Mouse (Mus musculus): ENCODE data around the gene Sergef. TPM values are rescaled to one million over a fixed set of nuclear protein-coding genes. Genes with fewer than 3 reads are reported as not detected.
A peak's percentile ranks its signal among the peaks of the same experiment; 100 is the strongest.
"Not testable (repeated sequence)": the region's sequence is repeated elsewhere in the genome, so short reads cannot be mapped to it uniquely, and the experiment has no call there.

Gene Sergef
- total RNA-seq, 2 experiments from 2014 or later, result 47.3 to 54.1 TPM

GRCm38 (mm10) chr7:46586621-46587216 is 52.9 kb downstream of the Sergef start:
- DNase-seq (ENCODE audit: low spot score in 2 of 2), result no peak
- no peak for TF ChIP-seq CTCF (conservative IDR thresholded peaks at IDR 0.05)
- Histone ChIP-seq H3K4me3 (no peak overlapping the region), H3K27ac (peak overlapping the region; percentile 54)

DNA sequence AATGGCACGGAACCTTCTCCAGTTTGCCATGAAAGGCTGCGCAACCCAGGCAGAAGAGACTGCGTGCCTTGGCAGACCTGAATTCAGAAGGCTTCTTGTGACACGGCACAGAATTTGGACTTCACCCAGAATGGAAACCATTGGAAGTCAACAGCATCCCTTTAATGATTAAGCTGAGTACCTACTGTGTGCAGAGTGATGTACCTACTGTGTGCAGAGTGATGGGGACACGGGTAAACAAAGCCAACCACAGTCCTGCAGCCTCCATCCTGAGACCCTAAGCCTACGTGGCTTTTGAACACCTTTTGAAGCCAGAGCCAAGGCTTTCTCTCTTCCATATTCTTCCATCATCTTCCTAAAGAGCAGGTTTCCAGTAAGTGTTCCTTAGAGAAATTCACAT is 56.9 kb downstream of the Sergef start:
- no peak overlapping the region for H3K27ac ChIP-seq
- no peak overlapping the region for H3K4me3 ChIP-seq
- TF ChIP-seq CTCF (conservative IDR thresholded peaks at IDR 0.05), result no peak
- DNase-seq (ENCODE audit: low spot score in 2 of 2), result no peak

DNA sequence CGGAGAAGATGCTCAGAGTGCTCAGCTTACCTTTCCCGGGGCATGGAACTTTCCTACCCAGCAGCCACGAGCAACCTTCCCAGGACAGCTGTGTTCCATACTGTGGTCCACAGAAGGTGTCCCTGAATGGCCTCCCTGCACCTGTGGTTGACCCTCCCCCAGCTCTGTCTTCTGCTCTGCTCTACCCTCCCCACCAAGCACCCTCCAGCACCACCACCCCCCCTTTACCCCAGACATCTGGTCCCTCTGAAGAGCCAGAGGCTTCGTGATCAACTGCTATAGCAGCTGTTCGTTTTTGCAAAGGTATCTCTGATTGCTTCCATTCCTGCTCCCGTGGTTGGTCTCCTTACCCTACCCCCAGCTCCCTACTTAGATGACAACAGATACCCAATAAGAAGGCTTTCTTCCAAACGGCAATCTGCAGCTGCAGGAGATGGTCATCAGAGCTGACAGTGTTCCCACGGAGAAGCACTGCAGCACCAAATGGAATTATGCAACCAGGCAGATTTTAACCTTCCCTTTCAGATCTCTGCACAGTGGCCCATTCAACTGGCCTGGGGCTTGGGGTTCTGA is 58.2 kb downstream of the Sergef start:
- peak overlapping the region; percentile 53; the same call in 1 of the 2 replicates for H3K27ac ChIP-seq
- DNase-seq (ENCODE audit: low spot score in 2 of 2), result peak in 1 of 2 experiments; percentile 24
- no peak overlapping the region for H3K4me3 ChIP-seq
- no peak for TF ChIP-seq CTCF (conservative IDR thresholded peaks at IDR 0.05)

- H3K4me3 ChIP-seq, result no peak overlapping the region
- no peak overlapping the region for H3K27ac ChIP-seq
- DNase-seq (ENCODE audit: low spot score in 2 of 2), result no peak
- TF ChIP-seq CTCF (conservative IDR thresholded peaks at IDR 0.05), result no peak
Observed at GRCm38 (mm10) chr7:46578091-46578490, 61.5 kb downstream of the Sergef start.

GRCm38 (mm10) chr7:46575897-46576296 is 63.7 kb downstream of the Sergef start:
- no peak overlapping the region for H3K27ac ChIP-seq
- H3K4me3 ChIP-seq, result no peak overlapping the region
- no peak for TF ChIP-seq CTCF (conservative IDR thresholded peaks at IDR 0.05)
- no peak for DNase-seq (ENCODE audit: low spot score in 2 of 2)

GRCm38 (mm10) chr7:46572803-46573594 is 66.6 kb downstream of the Sergef start:
- TF ChIP-seq CTCF (conservative IDR thresholded peaks at IDR 0.05), result no peak
- no peak for DNase-seq (ENCODE audit: low spot score in 2 of 2)
- H3K4me3 ChIP-seq, result no peak overlapping the region
- no peak overlapping the region for H3K27ac ChIP-seq

DNA sequence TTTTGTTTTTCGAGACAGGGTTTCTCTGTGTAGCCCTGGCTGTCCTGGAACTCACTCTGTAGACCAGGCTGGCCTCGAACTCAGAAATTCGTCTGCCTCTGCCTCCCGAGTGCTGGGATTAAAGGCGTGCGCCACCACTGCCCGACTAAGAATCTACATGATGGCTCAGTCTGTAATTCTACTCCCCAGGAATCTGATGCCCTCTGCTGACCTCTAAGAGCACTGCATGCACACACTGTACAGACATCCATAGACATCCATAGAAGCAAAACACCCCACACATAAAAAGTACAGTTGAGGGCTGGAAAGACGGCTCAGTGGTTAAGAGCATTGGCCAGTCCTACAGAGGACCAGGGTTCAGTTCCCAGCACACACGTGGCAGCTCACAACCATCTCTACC is 70.1 kb downstream of the Sergef start:
- TF ChIP-seq CTCF (conservative IDR thresholded peaks at IDR 0.05), result peak; percentile 75
- DNase-seq (ENCODE audit: low spot score in 2 of 2); H3K27ac ChIP-seq; H3K4me3 ChIP-seq: not testable (repeated sequence)

DNA sequence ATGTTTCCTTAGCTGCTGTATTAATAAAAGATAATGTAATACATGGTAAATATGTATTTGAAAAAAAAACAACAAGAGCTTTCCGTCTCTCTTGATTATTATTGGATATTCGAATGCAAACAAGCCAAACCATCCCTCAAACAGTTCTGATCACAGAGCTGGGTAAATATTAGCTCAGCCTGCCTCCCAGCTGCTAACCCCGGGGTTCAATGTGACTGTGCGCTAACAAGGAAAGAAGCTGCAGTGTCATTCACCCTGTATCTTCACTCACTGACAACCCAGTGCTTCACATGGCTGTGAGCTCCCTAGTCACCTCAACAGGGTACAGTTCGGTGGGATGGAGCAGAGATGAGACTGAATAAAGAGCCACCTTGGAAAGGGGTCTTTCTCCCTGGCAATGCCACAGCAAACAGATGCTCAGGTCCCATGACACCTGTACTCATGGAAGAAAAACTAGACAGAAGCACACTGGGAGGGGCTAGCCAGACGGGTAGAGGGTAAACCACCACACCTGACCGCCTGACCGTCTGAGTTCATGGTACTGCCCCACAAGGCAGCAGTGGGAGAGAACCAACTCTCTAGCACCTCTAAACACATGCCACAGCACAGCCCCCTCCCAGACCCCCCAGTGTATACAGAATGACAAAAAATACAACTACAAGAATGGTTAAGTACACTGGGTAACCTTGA is 73.1 kb downstream of the Sergef start:
- no peak for DNase-seq (ENCODE audit: low spot score in 2 of 2)
- no peak for TF ChIP-seq CTCF (conservative IDR thresholded peaks at IDR 0.05)
- H3K4me3 ChIP-seq, result no peak overlapping the region

GRCm38 (mm10) chr7:46565374-46565773 is 74.2 kb downstream of the Sergef start:
- no peak overlapping the region for H3K4me3 ChIP-seq
- DNase-seq (ENCODE audit: low spot score in 2 of 2), result no peak
- no peak overlapping the region for H3K27ac ChIP-seq
- peak; percentile 60 for TF ChIP-seq CTCF (conservative IDR thresholded peaks at IDR 0.05)

More for the DNA sequence above, 73.1 kb downstream of the Sergef start:
- H3K27ac ChIP-seq, result no peak overlapping the region

DNA sequence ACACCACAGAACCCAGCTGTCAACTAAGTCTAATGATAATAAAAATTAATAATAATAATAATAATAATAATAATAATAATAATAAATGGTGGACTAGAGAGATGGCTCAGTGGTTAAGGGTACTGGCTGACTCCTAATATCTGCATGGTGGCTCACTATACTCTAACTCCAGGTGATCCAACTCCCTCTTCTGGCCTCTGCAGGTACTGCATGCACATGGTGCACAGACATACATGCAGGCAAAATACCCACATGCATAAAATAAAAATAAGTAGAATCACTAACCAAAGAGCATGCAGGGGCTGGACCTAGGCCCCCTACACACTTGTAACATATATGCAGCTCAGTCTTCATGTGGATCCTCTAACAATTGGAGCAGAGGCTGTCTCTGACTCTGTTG is 75.8 kb downstream of the Sergef start:
- DNase-seq (ENCODE audit: low spot score in 2 of 2), result no peak
- Histone ChIP-seq H3K4me3 (no peak overlapping the region), H3K27ac (no peak overlapping the region)
- peak; percentile 61 for TF ChIP-seq CTCF (conservative IDR thresholded peaks at IDR 0.05)

DNA sequence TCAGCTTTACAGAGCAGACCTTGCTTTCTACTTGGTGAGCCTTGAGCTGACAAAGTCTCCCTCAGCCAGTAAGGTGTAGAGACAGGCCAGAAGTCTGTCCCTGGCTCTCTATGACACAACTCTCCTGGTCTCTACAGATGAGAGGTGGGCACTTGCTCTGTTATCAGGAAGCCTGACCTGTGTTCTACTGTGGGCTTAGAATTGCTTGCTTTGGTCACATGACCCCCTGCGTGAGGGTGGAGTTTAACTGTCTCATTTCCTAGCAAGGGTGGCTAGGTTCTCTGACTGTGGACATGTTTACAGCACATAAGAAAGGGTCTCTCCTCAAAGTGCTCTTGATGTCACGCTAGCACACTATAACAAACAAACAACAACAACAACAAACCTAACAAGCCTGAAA is 79.5 kb downstream of the Sergef start:
- no peak for TF ChIP-seq CTCF (conservative IDR thresholded peaks at IDR 0.05)
- Histone ChIP-seq H3K27ac (no peak overlapping the region), H3K4me3 (no peak overlapping the region)
- no peak for DNase-seq (ENCODE audit: low spot score in 2 of 2)

DNA sequence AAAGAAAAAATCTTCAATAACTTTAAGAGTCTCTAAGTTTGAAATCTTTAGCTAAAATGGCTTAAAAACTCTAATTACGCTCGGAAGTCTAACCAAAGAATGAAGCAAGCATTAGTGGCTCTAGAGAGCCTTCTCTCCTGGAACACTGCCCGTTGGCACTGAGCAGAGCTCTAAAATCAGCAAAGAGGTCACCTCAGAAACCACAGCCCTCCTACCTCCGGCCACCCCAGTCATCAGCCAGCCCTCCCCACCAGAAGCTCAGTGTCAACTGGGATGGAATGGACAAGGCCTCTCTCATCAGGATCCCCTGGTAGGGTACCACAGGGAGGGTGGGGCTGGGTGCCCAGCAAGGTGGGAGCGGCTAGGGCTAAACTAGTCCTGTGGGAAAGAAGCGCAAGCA is 80.0 kb downstream of the Sergef start:
- no peak for DNase-seq (ENCODE audit: low spot score in 2 of 2)
- H3K4me3 ChIP-seq, result no peak overlapping the region
- H3K27ac ChIP-seq, result no peak overlapping the region
- TF ChIP-seq CTCF (conservative IDR thresholded peaks at IDR 0.05), result no peak

GRCm38 (mm10) chr7:46559006-46559405 is 80.6 kb downstream of the Sergef start:
- DNase-seq (ENCODE audit: low spot score in 2 of 2), result no peak
- no peak overlapping the region for H3K27ac ChIP-seq
- H3K4me3 ChIP-seq, result no peak overlapping the region
- TF ChIP-seq CTCF (conservative IDR thresholded peaks at IDR 0.05), result no peak

Data from layer of hippocampus, adult 2 months (tissue).